Mouse (Mus musculus) hindbrain, embryonic 13.5 days (tissue): ENCODE measurements around the gene Tfip11. TPM values are rescaled to one million over a fixed set of nuclear protein-coding genes. Genes with fewer than 3 reads are reported as not detected.
"Not testable (repeated sequence)": the region's sequence is repeated elsewhere in the genome, so short reads cannot be mapped to it uniquely, and the experiment has no call there.

Experiments used
- ATAC-seq: fragments of 200-750 bp; cut with Nextera tagmentation; 2 replicates; pipeline ENCODE4 v1.8.0; 2017; ENCODE audit warnings: moderate TSS enrichment; ENCODE audit not compliant: low FRiP score
- H3K27ac ChIP-seq: fragments of 300-500 bp; sonication (generic); 2 replicates; pipeline ENCODE4 v1.5.1; 2015; ENCODE audit warnings: inconsistent platforms, mild to moderate bottlenecking, moderate library complexity
- H3K27me3 ChIP-seq: fragments of 300-500 bp; sonication (generic); 2 replicates; pipeline ENCODE4 v1.6.1; 2015; ENCODE audit warnings: mild to moderate bottlenecking, inconsistent platforms
- H3K36me3 ChIP-seq: fragments of 300-500 bp; sonication (generic); 2 replicates; pipeline ENCODE4 v1.6.1; 2015; ENCODE audit warnings: mild to moderate bottlenecking, inconsistent platforms
- H3K4me1 ChIP-seq: fragments of 300-500 bp; sonication (generic); replicated peaks from 2 replicates; pipeline ENCODE4 v1.6.1; 2015; ENCODE audit warnings: inconsistent platforms
- H3K4me2 ChIP-seq: fragments of 300-500 bp; sonication (generic); 2 replicates; pipeline ENCODE4 v1.6.1; 2015; ENCODE audit warnings: inconsistent platforms, mild to moderate bottlenecking, moderate library complexity
- H3K4me3 ChIP-seq: fragments of 300-500 bp; sonication (generic); 2 replicates; pipeline ENCODE4 v1.5.1; 2015; ENCODE audit warnings: mild to moderate bottlenecking, inconsistent platforms
- H3K9ac ChIP-seq: fragments of 300-500 bp; sonication (generic); 2 replicates; pipeline ENCODE4 v1.6.1; 2015; ENCODE audit warnings: mild to moderate bottlenecking, inconsistent platforms
- H3K9me3 ChIP-seq: fragments of 300-500 bp; sonication (generic); 2 replicates; pipeline ENCODE4 v1.6.1; 2016; ENCODE audit warnings: inconsistent platforms
- WGBS: fragments of 180-500 bp; shearing (Covaris S2); methylation state at CpG from one replicate; pipeline ENCODE4 v1.1.7; 2015; 5-methylcytosine and 5-hydroxymethylcytosine counted together
- polyA plus RNA-seq: library from polyadenylated mRNA; unstranded; fragments of >200 nt; fragmentation: Nextera tagmentation; extraction: Ambion mirVana; gene quantifications from 2 replicates; pipeline ENCODE4 v1.2.1, GENCODE M21; 2015

Gene Tfip11
- polyA plus RNA-seq, 1 experiment from 2014 or later = 32.2 TPM

DNA sequence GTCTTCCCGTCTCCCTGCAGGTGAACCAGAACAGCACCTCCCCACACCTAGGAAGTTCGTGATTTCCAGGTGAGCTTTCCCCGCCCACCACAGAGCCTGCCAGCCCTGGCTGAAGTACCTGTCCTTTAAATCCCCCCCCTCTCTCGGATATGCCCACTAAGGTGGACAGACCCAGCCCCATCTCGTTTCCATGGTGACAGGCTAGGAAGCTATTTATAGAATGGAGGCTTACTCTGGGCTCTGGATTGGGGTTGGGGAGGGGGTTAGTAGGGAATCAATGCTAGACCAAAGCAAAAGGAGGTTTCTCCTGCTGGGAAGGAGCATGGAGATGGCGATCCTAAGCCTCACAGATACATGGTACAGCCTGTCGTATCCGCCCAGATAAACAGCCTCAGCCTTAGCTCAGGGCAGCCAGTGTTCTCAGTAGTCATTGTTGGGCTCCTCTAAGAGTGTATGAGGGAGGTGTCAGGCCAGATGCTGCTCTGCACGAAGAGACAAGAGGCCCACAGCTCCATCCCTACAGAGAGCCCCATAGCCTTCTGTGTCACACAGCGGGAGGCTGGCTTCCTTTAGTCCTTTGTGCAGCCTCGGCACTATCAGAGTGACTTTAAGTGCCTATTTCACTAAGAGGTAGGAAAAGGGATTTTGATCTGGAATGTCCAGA lies 12.8 kb upstream of the Tfip11 start:
- no peaks in the 10 kb centered on the region for H3K9me3 ChIP-seq
- peak overlapping the region; percentile 24; the same call in 1 of the 2 replicates for H3K9ac ChIP-seq
- WGBS = 53% methylated on average over 11 of the region's 11 CpGs
- no peaks in the 10 kb centered on the region for H3K27me3 ChIP-seq
- no peak overlapping the region for H3K4me3 ChIP-seq
- H3K36me3 ChIP-seq = peaks cover 62% of the 10 kb centered on the region
- 0 out of 2 replicates have a peak overlapping the region, but pooled peaks have one; percentile 6 for H3K27ac ChIP-seq
- no peaks in the 10 kb centered on the region; the same call in 1 of the 2 replicates for H3K4me1 ChIP-seq
- H3K4me2 ChIP-seq = no peak overlapping the region
- ATAC-seq = no peak

GRCm38 (mm10) chr5:112316468-112316867 lies 9.7 kb upstream of the Tfip11 start:
- no peak for ATAC-seq
- no peaks in the 10 kb centered on the region for H3K27me3 ChIP-seq
- peaks cover 33% of the 10 kb centered on the region for H3K36me3 ChIP-seq
- no peak overlapping the region for H3K27ac ChIP-seq
- 72% methylated on average over 5 of the region's 5 CpGs for WGBS
- H3K4me2 ChIP-seq = no peak overlapping the region
- no peaks in the 10 kb centered on the region for H3K9me3 ChIP-seq
- H3K4me3 ChIP-seq = no peak overlapping the region
- H3K4me1 ChIP-seq = no peaks in the 10 kb centered on the region; the same call in 1 of the 2 replicates
- no peak overlapping the region for H3K9ac ChIP-seq

- 59% methylated on average over 5 of the region's 5 CpGs for WGBS
- Histone ChIP-seq H3K36me3 (peaks cover 29% of the 10 kb centered on the region), H3K27ac (no peak overlapping the region), H3K4me2 (no peak overlapping the region), H3K4me3 (no peak overlapping the region), H3K4me1 (no peaks in the 10 kb centered on the region; the same call in 1 of the 2 replicates), H3K9me3 (no peaks in the 10 kb centered on the region), H3K9ac (no peak overlapping the region), H3K27me3 (no peaks in the 10 kb centered on the region)
- no peak for ATAC-seq
Observed at GRCm38 (mm10) chr5:112317328-112317727, 8.8 kb upstream of the Tfip11 start.

DNA sequence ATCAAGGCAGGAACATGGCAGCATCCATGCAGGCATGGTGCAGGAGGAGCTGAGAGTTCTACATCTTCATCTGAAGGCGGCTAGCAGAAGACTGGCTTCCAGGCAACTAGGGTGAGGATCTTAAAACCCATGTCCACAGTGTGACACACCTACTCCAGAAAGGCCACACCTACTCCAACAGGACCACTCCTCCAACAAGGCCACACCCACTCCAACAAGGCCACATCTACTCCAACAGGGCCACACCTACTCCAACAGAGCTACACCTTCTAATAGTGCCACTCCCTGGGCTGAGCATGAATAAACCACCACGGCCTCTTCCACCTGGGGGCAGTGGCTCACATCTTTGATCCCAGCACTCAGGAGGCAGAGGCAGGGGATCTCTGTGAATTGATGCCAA lies 6.8 kb upstream of the Tfip11 start:
- ATAC-seq = not testable (repeated sequence)

DNA sequence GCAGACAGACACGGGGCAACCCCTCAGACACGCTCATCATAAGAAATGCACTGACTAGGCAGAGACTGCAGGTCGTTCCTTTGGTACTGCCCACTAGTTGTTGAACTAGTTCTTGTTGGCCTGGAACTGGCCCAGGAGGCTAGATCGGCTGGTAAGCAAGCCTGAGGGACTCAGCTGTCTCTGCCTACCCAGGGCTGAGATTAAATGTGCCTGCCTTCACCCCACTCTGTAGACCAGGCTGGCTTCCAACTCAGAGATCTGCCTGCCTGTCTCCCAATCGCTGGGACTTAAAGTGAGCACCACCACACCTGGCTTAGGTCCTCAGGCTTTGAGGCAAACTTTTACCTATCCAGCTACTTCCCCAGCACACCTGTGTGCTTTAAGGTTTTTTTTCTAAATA lies 5.8 kb upstream of the Tfip11 start:
- Histone ChIP-seq H3K4me3 (no peak overlapping the region), H3K27ac (no peak overlapping the region), H3K36me3 (peaks cover 6% of the 10 kb centered on the region), H3K9ac (no peak overlapping the region), H3K27me3 (no peaks in the 10 kb centered on the region), H3K4me2 (no peak overlapping the region), H3K4me1 (peaks cover 8% of the 10 kb centered on the region), H3K9me3 (no peaks in the 10 kb centered on the region)
- ATAC-seq = no peak
- WGBS = 81% methylated on average over 5 of the region's 5 CpGs

More for the DNA sequence above, 6.8 kb upstream of the Tfip11 start:
- peaks cover 15% of the 10 kb centered on the region for H3K36me3 ChIP-seq
- H3K4me3 ChIP-seq, H3K27me3 ChIP-seq, H3K9ac ChIP-seq, H3K9me3 ChIP-seq, H3K27ac ChIP-seq, H3K4me2 ChIP-seq, H3K4me1 ChIP-seq: not testable (repeated sequence)
- 79% methylated on average over 2 of the region's 2 CpGs for WGBS

- Histone ChIP-seq H3K27ac (no peak overlapping the region), H3K4me1 (peaks cover 12% of the 10 kb centered on the region), H3K9me3 (no peaks in the 10 kb centered on the region), H3K9ac (no peak overlapping the region), H3K4me3 (no peak overlapping the region), H3K36me3 (peaks cover under 1% of the 10 kb centered on the region; the same call in 1 of the 2 replicates), H3K4me2 (no peak overlapping the region), H3K27me3 (no peaks in the 10 kb centered on the region)
- ATAC-seq = no peak
- 71% methylated on average over 6 of the region's 6 CpGs for WGBS
Observed at GRCm38 (mm10) chr5:112320936-112321335, 5.2 kb upstream of the Tfip11 start.

- WGBS = 82% methylated on average over 4 of the region's 4 CpGs
- Histone ChIP-seq H3K27ac (no peak overlapping the region), H3K9ac (no peak overlapping the region), H3K27me3 (no peaks in the 10 kb centered on the region), H3K4me1 (peaks cover 12% of the 10 kb centered on the region), H3K9me3 (no peaks in the 10 kb centered on the region), H3K36me3 (no peaks in the 10 kb centered on the region), H3K4me3 (no peak overlapping the region), H3K4me2 (no peak overlapping the region)
- ATAC-seq = no peak
Observed at GRCm38 (mm10) chr5:112321376-112321775, 4.8 kb upstream of the Tfip11 start.

DNA sequence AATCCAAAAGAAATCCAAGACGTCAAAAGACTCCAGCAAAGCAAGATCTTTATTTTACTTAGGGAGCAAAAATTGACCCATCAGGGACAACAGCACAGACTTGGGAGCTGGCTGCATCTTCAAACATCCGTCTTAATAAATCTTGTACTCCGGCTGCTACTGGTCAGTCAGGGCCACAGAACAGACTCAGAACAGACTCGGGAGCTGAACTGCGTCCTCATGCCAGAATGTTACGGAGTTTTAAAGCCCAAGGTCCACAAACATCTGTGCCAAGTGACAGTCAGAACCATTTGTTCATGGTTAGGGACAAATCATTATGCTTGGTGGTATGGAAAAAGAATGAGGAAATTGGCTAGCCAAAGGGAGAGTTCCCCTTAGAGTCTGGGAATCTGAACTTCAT lies 2.9 kb upstream of the Tfip11 start:
- H3K4me3 ChIP-seq = no peak overlapping the region
- 90% methylated on average over 6 of the region's 6 CpGs for WGBS
- no peaks in the 10 kb centered on the region for H3K9me3 ChIP-seq
- ATAC-seq = no peak
- H3K9ac ChIP-seq = no peak overlapping the region
- peaks cover 4% of the 10 kb centered on the region; the same call in 1 of the 2 replicates for H3K36me3 ChIP-seq
- no peak overlapping the region for H3K27ac ChIP-seq
- no peaks in the 10 kb centered on the region for H3K27me3 ChIP-seq
- H3K4me2 ChIP-seq = no peak overlapping the region
- peaks cover 26% of the 10 kb centered on the region for H3K4me1 ChIP-seq

- Histone ChIP-seq H3K4me3 (peak overlapping the region; percentile 98; the same call in 1 of the 2 replicates), H3K4me2 (peak overlapping the region; percentile 85), H3K9ac (no peak overlapping the region; the same call in 1 of the 2 replicates), H3K27me3 (no peaks in the 10 kb centered on the region), H3K4me1 (peaks cover 26% of the 10 kb centered on the region), H3K27ac (0 out of 2 replicates have a peak overlapping the region, but pooled peaks have one; percentile 88), H3K9me3 (no peaks in the 10 kb centered on the region), H3K36me3 (peaks cover 18% of the 10 kb centered on the region)
- no peak for ATAC-seq
- WGBS = 33% methylated on average over 24 of the region's 24 CpGs
Observed at GRCm38 (mm10) chr5:112324637-112325545, 1.3 kb upstream of the Tfip11 start.

DNA sequence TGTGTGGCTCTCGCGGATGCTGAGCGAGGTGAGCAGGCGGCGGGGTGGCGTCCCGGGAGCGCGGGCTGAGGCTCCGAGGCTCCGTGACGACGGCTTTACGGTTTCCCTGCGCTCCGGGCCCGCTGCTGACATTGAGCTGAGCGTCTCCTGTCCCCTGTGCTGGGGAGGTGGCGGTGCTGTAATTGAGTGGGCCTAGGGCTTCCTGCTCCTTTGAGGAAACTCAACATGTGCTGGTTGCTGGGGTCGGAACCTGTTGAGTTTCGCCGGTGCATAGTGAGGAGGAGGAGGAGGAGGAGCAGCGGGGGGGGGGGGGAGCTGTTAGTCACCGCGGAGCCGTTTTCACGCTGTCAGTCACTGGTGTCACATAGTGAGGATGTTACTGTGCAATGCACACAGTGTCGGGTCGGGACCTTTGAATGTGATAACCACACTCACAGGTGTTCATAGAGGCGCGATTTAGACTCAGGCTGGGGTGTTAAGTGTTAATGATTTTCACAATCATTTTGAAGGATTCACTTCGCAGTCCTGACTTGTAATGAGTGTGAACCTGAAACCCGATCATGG lies 370 bp downstream of the Tfip11 start:
- no peaks in the 10 kb centered on the region for H3K9me3 ChIP-seq
- H3K36me3 ChIP-seq = peaks cover 35% of the 10 kb centered on the region
- peaks cover 26% of the 10 kb centered on the region for H3K4me1 ChIP-seq
- H3K27me3 ChIP-seq = no peaks in the 10 kb centered on the region
- peak overlapping the region; percentile 88; the same call in 1 of the 2 replicates for H3K27ac ChIP-seq
- peak; percentile 79 for ATAC-seq
- WGBS = 3% methylated on average over 32 of the region's 33 CpGs
- peak overlapping the region; percentile 85 for H3K4me2 ChIP-seq
- H3K4me3 ChIP-seq = peak overlapping the region; percentile 98
- peak overlapping the region; percentile 88 for H3K9ac ChIP-seq

- ATAC-seq = no peak
- Histone ChIP-seq H3K27me3 (no peaks in the 10 kb centered on the region), H3K4me1 (peaks cover 26% of the 10 kb centered on the region), H3K4me2 (no peak overlapping the region; the same call in 1 of the 2 replicates), H3K4me3 (no peak overlapping the region), H3K9me3 (no peaks in the 10 kb centered on the region), H3K9ac (no peak overlapping the region), H3K36me3 (peaks cover 48% of the 10 kb centered on the region), H3K27ac (no peak overlapping the region)
- WGBS = 93% methylated on average over 15 of the region's 15 CpGs
Observed at GRCm38 (mm10) chr5:112327854-112328253, 1.7 kb downstream of the Tfip11 start.
